Mouse (Mus musculus): ENCODE measurements around the gene Btg4. TPM values are rescaled to one million over a fixed set of nuclear protein-coding genes. Genes with fewer than 3 reads are reported as not detected.
"Not testable (repeated sequence)": the region's sequence is repeated elsewhere in the genome, so short reads cannot be mapped to it uniquely, and the experiment has no call there.

Gene Btg4
- total RNA-seq, 4 experiments from 2014 or later = not detected

DNA sequence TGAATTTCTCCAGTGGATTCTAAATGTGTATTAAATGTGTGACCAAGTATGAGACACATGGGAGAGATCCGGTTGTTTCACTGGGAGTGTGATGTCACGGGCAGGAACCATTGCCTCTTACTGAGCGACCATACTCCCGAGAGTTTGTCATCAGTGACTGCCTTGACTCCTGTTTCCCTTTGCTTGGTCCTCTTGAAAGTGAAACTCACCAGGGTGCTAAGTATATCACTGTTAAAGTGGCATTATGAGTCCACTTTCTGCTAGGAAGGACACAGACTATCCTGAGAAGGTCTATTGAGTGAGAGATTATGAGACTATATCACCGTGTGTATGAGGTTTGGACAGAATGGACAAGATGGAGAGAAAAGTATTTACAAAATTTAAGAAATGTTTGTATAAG lies 20.9 kb downstream of the Btg4 start:
- no peak for DNase-seq (ENCODE audit: low spot score in 2 of 2)

DNA sequence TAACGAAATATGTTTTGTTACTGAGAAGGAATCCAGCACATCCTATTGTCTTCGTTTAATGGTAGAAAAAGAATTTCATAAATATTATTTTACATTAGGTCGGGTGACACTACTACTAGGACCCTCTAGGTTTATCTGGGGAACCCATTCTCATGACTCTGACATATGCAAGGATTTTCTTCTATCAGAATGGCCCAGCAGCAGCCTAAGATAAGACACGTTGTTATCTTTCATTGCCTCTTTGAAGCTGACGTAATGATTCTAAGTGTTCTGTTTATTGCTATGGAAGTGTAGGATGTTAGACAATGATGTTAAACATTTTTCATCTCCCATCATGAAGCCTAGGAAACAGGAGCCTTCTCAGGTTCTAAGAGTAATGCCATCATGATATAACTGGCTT lies 33.0 kb downstream of the Btg4 start:
- no peak for DNase-seq (ENCODE audit: low spot score in 2 of 2)

DNA sequence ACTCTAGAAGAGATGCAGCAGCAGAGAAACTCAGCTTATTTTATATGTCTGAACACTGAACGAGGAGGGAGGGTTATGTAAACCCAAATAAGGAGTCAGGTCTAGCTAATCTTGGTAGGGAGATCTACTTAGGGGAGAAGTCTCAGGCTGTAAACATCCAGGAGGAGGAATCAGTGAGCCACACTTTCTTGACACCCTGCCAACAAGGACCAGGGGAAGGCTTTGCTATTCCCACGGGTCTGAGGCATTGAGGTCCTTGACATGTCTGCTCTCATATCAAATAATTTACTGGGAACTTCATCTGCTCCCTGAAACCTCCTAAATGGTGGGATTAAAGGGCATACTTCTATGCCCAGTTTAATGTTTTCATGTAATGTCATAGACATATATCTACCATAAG lies 35.6 kb downstream of the Btg4 start:
- DNase-seq (ENCODE audit: low spot score in 2 of 2) = no peak

DNA sequence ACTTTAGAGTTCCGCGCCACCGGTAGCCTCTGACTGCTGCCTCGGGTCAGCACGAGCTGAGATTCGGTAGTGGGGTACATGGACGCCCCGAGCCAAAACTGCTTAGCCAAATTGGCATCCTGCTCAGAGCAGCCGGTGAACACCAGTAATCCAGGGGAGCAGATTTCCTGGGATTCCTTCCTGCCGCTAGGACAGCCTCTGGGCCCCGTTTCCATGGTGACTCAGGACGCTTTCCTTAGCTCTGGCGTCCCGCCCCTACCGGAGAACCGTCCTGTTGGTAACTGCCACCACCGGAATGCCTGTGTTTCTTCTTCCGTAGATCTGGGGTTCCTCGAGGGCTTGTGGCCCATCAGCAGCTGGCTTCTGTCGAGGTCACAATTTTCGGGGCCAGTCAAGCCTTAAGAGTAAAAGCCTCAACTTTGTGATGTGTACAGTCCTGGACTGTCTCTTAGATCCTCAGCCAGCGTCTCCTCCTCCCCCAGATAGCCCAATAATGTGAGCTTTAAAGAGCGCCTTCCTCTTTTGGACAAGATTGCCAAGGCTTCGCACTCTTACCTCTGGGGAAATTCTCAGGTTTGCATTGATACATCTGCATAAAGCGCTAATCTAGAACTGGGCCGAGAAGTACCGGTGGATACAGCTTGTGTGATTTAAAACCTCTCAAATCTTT lies 41.2 kb downstream of the Btg4 start, which contains the start of gene 4833427G06Rik:
4833427G06Rik (minus strand) TSS at position 323 of the 670 bp plus-strand sequence.
- DNase-seq (ENCODE audit: low spot score in 2 of 2) = no peak

DNA sequence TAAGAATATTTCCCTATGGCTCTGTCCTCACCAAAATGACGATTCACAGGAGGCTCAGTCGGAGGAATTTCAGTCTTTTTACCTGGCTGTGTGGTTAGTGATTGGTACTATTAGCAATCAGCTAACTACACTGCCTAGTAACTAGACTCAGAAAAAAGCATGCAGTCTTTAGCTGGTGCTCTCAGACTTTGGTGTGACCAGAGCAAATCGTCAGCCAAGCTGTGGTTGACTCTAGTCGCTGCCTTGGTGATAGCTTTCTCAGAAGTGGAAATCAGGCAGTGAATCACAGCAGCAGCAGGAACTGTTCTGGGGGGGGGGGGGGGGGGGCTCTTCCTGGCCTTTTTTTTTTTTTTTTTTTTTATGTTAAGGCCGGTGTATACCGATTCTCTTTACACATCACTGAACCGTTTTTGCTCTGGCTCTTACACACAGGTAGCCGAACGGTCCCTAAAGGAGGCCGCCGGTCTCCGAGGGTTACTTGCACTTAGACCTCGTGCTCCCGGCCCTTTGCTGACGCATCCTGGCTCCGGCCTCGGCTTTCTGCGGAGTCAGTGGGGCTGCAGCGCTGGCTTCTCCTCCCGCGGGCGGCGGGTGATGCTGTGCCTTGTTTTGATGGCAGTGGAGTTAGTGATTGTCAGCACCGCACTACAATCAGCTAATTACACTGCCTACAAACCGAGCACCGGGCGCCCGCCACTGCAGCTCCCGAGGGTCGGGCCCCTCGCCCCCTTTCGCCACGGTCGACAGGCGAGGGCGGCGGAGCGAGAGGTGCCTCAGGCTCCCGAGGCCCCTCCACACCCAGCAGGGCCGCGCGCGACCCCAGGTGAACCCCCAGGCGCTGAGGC lies 42.5 kb downstream of the Btg4 start:
- DNase-seq (ENCODE audit: low spot score in 2 of 2) = peak in 1 of 2 experiments; percentile 5

DNA sequence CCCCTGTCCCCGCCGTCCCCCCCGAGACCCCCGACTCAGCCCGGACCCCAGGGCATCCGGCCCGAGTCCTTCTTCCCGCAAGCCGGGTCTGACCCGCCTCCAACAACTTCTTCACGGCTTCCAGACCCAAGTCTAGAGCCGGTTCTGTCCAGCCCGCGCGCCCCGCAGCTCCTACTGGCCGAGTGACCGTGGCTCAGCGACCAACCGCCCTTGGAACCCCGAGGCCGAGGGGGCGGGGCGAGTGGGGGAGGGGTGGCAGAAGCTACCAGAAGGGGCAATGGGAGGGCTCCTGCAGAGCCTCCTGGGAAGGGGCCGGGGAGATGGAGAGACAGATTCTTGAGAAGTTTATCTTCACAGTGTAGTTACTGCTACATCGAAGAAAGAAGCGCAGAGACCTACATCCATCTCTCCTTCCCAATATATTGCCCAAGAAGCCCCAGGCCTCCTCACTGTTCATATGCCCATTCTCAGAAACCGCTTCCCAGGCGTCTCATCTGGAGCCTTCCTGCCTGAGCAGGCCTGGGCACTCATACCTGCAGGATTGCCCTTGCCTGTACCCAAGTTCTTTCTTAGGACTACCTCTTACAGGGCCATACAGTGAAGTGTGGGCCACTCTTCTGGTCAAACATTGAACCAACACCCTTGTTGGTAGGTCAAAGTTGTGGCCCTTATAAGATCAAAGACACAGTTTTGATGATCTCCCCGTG lies 43.3 kb downstream of the Btg4 start:
- DNase-seq (ENCODE audit: low spot score in 2 of 2) = no peak

DNA sequence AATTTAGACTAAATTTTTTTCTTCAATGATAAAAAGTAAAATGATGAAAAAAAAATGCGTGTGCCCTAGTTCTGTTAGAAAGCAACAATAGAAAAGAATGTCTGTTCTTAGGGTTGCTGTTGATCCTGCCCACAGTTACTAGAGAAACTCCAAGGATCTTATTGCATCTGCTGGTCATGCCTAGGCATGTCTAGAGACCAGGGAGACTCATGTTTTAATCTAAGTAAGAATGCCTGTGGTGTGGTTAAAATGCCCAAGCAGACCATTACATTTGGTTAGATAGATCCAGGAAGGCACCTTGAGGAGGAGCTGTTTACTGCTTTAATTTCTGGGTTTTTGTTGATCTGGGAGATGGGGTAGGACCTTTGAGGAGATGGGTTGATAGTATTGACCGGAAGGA lies 45.0 kb downstream of the Btg4 start:
- DNase-seq (ENCODE audit: low spot score in 2 of 2) = no peak

DNA sequence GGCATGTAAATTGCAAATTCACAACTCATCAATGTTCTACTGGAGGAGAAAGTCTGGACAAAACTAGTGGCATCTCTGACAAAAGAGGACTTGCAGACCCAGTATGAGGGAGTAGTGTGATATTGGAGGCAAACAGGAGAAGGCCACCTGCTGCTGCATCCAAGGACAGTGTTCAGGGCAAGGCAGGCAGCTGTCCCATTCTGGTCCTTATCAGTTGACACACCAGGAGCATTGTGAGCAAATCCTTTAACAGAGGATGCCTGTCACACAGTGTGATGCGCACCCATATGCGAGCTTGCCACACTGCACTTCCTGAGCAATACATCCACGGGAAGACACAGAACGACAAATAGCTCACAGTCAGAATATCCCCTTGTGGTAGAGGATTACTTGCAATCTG lies 54.1 kb downstream of the Btg4 start:
- DNase-seq (ENCODE audit: low spot score in 2 of 2) = no peak

DNA sequence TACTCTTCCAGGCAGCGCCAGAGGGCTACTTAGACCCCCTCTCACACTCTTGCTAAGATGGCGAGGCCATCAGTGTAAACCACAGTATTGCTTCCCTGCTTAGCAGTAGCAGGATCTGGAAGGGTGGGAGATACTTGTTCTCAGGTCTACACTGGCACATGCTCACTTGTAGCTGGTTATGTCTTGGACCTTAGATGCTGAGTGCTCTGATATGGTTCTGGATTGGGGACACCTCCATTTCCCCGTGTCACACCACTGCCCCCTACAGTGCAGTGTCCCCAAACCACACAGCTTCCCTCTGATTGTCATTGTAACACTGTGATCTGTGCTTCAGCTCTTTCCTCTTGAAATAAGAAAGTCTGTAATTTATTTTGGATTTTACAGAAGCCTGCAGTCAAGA lies 76.3 kb downstream of the Btg4 start:
- DNase-seq (ENCODE audit: low spot score in 2 of 2) = no peak

DNA sequence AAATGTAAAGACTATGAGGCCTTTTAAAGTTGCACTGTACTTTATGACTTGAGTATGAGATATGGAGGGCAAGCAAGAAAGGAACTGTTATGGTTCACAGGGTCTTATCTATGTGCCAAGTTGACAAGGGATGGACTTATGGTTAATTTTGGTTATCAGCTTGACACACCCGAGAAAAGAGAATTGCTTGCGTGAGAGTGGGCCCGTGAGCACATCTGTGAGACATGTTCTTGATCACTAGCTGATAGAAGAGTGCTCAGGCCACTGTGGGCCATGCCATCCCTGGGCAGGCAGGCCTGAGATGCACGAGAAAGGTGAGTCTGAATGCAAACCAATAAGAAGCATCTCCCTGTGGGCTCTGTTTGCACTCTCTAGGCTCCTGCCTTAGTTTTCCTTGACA lies 76.7 kb downstream of the Btg4 start:
- no peak for DNase-seq (ENCODE audit: low spot score in 2 of 2)

DNA sequence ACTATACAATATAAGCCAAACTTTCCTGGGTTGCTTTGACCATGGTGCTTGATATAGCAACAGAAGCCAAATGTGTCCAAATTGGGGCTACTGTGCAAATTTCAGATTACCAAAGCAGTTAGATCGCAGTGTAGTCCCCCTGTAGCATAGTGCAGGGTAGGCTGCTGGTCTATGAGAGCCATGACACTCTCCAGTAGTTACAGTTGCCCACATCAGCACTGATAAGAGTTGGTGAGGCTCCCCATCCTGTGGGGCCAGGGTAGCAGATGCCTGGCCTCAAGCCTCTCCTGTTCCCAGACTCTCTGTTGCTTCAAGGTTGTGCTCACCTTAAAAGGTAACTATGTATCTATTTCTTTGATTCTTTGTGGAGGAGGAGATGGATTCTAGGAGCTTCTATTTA lies 77.1 kb downstream of the Btg4 start:
- DNase-seq (ENCODE audit: low spot score in 2 of 2) = no peak

DNA sequence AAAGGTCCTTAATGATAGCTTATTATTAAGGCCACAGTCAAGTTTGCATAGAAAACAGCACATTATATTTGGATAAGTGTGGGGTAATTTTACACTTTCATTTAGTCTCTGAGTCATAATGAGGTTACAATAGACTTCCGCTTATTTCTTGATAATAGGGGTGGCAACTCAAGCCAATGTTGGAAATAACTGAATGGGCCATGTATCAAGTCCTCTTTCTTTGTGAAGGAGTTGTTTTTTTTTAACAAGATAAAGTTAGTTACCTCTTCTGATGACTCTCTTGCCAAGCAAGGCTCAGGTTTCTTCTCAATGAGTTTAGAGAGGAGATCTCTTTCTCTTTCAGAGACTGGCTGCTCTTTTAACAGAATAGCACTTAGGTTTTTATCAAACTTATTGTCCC lies 77.6 kb downstream of the Btg4 start:
- no peak for DNase-seq (ENCODE audit: low spot score in 2 of 2)

DNA sequence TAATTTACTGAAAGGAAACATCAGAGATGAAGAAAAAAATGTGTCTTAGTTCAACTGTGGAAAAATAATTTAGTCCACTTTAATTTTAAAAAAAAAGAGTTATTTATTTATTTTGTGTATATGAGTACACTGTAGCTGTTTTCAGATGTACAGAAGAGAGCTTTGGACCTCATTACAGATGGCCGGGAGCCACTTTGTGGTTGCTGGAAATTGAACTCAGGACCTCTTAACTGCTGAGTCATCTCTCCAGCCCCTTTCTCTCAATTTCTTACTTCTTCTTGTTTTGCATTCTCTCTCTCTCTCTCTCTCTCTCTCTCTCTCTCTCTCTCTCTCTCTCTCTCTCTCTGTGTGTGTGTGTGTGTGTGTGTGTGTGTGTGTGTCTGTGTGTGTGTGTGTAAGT lies 78.7 kb downstream of the Btg4 start:
- DNase-seq (ENCODE audit: low spot score in 2 of 2) = not testable (repeated sequence)

DNA sequence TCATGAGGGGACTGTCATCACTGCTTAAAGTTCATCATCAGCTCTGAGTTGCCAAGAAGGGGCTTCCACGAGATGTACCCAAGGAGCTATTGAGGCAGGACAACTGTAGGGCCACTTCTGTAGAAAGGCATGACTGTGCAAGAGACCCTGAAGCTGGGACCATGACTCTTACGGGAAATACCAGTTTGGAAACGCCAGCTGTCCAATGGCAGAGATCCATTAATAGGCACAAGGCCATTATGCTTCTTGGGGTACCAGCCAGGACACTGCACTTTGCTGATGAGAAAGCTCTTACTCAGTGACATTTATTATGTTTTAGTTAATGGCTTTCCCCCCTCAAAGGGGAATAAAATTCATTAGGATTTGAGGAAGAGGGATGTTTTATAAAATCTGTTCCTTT lies 80.0 kb downstream of the Btg4 start:
- DNase-seq (ENCODE audit: low spot score in 2 of 2) = no peak

DNA sequence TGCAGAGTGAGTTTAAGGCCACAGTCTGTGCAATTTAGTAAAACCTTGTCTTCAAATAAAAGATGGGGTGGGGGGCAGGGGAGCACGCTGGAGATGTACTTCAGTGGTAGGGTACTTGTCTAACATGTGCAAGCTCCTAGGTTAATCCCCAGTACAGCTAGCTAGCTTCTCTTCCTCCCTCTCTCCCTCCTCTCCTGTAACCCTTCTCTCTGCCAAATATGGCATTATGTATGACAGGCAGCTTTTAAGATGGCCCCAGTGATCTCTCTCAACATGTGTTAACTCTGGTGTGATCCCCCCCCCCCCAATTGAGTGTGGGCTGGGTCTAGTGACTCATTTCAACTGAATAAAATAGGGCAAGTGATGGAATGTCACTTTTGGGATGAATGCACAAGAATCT lies 82.7 kb downstream of the Btg4 start:
- no peak for DNase-seq (ENCODE audit: low spot score in 2 of 2)

DNA sequence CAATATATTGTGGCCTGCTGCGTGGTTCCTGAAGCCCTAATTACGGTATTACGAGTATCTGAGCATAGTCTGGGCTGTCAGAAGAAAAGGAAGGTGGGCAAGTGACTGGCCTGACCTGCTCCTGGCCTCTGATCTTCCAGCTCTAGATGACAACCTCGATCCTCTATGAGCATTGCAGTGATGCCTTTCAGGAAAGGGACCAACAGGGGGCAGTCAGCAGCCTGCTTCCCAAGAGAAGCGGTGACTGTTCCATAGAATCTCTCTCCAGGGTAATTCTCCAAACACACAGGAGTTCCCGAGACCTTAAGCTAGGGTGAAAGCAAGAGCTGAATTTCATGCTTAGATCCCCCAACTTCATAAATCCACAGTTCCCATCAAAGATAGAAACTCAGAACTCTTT lies 83.5 kb downstream of the Btg4 start:
- DNase-seq (ENCODE audit: low spot score in 2 of 2) = no peak

DNA sequence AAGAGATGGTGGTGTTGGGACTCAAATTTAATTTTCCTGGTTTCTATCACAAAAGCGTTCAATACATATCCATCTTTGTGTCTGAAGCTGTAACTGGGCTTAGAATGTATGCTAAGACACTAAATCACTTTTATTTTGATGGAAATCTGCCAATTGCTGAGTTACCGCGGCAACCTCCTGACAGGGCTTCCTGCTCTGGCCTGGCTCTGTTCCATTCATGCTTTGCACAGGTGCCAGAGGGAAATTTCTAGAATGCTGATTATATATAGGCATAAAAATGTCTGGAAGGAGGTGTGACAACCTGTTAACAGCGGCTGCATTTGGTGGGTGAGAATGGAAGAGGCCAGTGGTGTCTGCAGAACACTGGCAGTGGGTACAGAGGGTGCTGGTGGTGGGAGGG lies 85.8 kb downstream of the Btg4 start:
- DNase-seq (ENCODE audit: low spot score in 2 of 2) = no peak

DNA sequence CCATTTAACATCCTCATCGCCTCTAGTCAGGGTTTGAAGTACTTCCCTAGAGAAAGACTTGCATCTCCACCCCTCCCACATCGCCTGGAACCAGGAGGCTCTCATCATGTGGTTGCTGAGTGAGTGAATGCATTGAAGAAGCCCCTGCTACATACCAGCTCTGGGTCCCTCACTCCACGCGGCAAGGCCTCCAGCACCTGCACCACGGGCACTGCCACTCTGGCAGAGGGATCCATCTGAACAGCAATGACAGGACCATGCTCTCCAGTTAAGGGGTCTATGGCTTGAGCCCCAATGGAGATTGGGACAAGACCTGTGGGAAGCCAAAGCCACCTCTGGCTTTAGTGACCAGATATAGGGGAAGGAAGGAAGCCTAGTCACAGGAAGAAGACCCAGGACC lies 86.6 kb downstream of the Btg4 start:
- no peak for DNase-seq (ENCODE audit: low spot score in 2 of 2)

DNA sequence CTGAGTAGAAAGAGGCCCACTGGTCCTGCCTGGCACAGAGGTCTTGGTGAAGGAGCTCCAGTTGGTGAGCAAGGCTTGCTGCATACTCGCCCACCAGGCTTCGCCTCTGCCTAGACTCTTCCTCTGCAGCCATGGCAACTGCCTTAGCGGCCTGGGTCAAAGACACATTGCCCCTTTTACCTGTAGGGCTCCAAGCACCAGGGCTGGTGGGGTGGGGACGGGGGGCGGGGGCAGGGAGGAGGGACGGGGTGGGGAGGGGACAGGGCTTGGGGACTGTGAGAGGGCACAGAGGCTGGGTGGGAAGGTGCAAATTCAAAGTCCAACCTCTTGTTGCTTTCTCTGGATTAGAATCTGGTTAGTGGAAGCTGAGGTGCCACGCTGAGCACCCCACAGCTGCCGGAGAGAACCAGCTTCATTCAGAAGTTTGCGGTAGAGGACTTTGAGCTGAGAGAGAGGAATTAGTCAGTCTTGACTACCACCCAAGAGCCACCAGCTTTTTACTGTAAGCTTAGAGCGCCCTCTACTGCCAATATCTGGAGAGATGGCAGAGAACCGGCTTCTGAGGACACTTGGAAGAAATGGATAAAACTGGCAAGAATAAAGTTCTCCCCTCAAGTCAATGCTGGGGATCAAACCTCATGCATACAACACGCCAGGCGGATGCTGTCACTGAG lies 91.5 kb downstream of the Btg4 start:
- peak; percentile 20 to 26 for DNase-seq (ENCODE audit: low spot score in 2 of 2)

DNA sequence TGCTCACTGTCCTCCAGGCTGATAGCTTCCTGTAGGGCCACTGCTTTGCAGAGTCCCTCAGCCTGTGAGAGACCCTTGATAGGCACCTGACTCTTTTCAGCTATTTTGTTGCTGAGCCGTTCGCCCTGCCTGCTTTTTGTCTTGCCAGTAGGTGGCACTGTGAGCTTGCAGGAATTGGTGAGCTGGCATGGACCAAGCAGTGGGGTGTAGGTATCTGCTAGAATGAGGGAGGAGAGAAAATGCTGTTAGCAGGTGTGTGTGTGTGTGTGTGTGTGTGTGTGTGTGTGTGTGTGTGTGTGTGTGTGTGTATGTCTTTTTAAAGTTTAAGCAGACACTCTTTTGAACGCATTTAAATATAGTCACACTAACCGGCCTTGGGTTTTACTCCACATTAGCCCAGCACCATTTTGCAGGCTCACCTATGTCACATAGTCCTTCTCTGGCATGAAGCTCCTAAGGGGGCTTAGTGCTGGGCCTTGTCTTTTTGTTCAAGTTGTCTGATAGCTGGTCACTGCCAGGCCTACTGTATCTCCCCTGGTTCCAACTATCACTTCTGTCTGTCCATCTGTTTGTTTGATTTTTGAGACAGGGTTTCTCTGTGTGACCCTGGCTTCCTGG lies 101.2 kb downstream of the Btg4 start:
- DNase-seq (ENCODE audit: low spot score in 2 of 2) = peak; percentile 36 to 52

DNA sequence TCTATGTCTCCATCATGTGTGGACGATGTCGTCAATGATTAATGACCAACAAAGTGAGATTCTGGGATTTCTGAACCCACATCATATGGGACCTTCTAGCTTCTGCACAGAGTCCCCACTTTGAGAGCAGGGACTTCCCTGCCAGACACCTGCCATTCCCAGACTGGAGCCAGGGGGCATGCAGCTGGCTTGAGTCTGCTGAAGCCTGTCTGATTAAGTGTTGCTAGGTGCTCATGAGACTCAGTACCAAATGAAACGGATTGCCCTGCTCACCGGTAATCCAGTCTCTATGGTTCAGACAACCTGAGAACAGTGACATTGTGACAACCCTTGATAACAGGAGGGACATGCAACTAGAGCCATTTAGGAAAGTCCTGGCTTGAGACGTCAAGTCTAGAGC lies 103.3 kb downstream of the Btg4 start:
- no peak for DNase-seq (ENCODE audit: low spot score in 2 of 2)
